Mouse (Mus musculus): ENCODE results near the gene Ap4s1.

Gene Ap4s1

DNA sequence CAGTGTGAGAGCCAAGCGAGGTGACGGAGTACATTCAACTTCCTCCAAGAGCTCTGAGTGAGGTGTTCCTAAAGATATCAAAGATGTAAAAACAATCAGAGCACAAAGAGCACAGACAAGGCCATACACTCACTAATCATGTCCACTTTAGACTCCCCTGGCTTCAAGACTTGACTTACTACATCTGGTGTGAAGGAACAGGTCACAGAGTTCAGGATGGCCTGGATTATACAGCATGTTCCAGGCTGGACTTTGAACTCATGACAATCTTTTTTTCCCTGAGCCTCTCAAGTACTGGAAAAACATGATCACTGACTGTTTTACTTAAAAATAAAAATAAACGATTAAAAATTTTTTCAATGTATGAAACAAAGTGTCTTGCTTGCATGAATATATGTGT is 68.5 kb downstream of the Ap4s1 start:
- no peak for DNase-seq (ENCODE audit: inconsistent age in 2 of 2, low spot score in 1 of 2)

DNA sequence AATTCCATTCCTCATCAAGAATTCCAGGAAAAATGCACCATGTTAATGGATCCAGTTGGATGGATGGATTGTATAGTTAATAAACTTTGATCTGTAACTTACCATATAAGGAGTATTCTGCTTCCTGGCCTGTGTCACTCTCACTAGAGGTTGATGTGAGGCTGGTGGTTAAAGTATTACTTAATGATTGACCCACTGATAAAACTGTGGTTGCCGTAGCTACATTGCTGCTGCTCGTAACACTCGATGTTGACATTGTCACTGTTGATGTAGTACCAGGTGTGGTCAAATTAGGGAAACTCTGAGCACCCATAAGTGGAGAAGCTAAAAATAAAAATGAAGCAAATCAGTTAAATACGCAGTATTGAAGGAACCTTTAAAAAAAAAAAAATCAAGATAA is 76.6 kb downstream of the Ap4s1 start:
- DNase-seq (ENCODE audit: inconsistent age in 2 of 2, low spot score in 1 of 2): no peak

DNA sequence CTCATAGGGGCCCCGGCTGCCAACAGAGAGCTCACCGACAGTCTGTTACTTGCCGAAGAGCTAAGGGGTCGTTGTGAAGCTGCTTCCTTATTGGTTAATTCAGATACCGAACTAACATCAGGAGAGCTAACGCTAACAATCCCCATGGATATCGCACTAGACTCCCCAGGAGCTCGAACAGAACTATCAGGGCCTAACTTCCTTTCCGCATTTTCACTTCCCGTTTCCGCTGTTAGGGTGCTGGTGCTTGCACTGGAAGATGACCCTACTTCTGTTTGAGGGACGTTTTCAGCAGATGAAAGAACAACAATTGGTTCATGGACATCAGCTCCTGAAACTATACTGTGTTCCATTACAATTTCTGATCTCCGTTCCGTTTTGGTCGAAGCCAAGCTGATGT is 77.9 kb downstream of the Ap4s1 start:
- no peak for DNase-seq (ENCODE audit: inconsistent age in 2 of 2, low spot score in 1 of 2)

DNA sequence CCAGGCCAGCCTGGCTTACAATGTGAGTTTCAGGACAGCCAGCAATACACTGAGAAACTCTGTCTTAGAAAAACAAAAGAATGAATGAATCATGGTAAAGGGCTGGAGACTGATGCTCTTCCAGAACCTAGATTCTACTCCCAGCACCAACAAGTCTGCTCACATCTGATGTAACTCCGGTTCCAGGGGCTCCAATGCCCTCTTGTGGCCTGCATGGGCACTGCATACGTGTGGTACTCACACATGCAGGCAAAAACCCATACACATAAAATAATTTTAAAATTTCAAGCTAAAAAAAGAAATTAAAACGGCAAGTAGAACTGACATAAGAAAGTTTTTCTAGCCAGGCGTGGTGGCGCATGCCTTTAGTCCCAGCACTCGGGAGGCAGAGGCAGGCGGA is 94.0 kb downstream of the Ap4s1 start:
- peak in 1 of 2 experiments; percentile 42 for DNase-seq (ENCODE audit: inconsistent age in 2 of 2, low spot score in 1 of 2)

All from adrenal gland, adult (tissue).